Mouse (Mus musculus): ENCODE measurements around the gene Slc36a2. TPM values are rescaled to one million over a fixed set of nuclear protein-coding genes. Genes with fewer than 3 reads are reported as not detected.
"Not testable (repeated sequence)": the region's sequence is repeated elsewhere in the genome, so short reads cannot be mapped to it uniquely, and the experiment has no call there.

Gene Slc36a2
- polyA plus RNA-seq, 1 experiment, result not detected

GRCm38 (mm10) chr11:55120279-55120678, 64.6 kb downstream of the Slc36a2 start:
- no peak overlapping the region for H3K9ac ChIP-seq (ENCODE audit: low read depth, poor library complexity, severe bottlenecking)
- no peak for TF ChIP-seq CTCF (IDR thresholded peaks at IDR 0.05; ENCODE audit: low read depth, low read length)
- no peak for TF ChIP-seq POLR2A (IDR thresholded peaks at IDR 0.05; ENCODE audit: insufficient read depth, low read length)
- no peak for TF ChIP-seq EP300 (IDR thresholded peaks at IDR 0.05; ENCODE audit: insufficient read depth, low read depth, low read length)
- H3K36me3 ChIP-seq (ENCODE audit: control insufficient read depth, insufficient read depth, low read length, poor library complexity, severe bottlenecking), result no peaks in the 10 kb centered on the region
- no peak overlapping the region for H3K27ac ChIP-seq (ENCODE audit: insufficient read depth, low read length)
- no peaks in the 10 kb centered on the region for H3K27me3 ChIP-seq (ENCODE audit: control insufficient read depth, insufficient read depth, low read length, poor library complexity, severe bottlenecking)
- H3K4me1 ChIP-seq (ENCODE audit: control insufficient read depth, insufficient read depth, low read length), result no peaks in the 10 kb centered on the region
- H3K9me3 ChIP-seq (replicated peaks; ENCODE audit: control insufficient read depth, insufficient read depth, low read length, poor library complexity, severe bottlenecking), result 0 out of 2 replicates have a peak, but pooled peaks cover 3% of the 10 kb centered on the region
- no peak overlapping the region for H3K4me3 ChIP-seq (ENCODE audit: low read depth, low read length)

DNA sequence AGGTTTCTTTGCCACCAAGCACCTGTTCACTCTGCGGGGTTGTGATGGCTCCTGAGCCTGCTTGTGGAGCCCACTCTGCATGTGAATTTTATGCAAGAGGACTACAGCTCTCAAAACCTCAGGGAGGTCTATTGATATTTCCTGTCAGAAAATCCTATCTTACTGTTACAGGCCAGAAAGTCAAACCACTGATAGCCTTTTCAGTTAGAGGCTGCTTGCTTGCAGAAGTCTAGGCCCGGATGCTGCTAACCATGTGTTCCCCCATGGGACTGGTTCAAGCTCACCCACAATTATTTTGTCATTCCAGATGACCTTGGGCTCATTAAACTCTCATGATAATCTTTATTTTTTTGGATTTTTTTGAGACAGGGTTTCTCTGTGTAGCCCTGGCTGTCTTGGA, 67.8 kb downstream of the Slc36a2 start:
- Histone ChIP-seq H3K9me3 (replicated peaks; ENCODE audit: control insufficient read depth, insufficient read depth, low read length, poor library complexity, severe bottlenecking) (0 out of 2 replicates have a peak, but pooled peaks cover 3% of the 10 kb centered on the region), H3K9ac (ENCODE audit: low read depth, poor library complexity, severe bottlenecking) (no peak overlapping the region), H3K27ac (ENCODE audit: insufficient read depth, low read length) (no peak overlapping the region), H3K36me3 (ENCODE audit: control insufficient read depth, insufficient read depth, low read length, poor library complexity, severe bottlenecking) (no peaks in the 10 kb centered on the region), H3K4me3 (ENCODE audit: low read depth, low read length) (no peak overlapping the region), H3K27me3 (ENCODE audit: control insufficient read depth, insufficient read depth, low read length, poor library complexity, severe bottlenecking) (no peaks in the 10 kb centered on the region), H3K4me1 (ENCODE audit: control insufficient read depth, insufficient read depth, low read length) (no peaks in the 10 kb centered on the region)
- TF ChIP-seq POLR2A (IDR thresholded peaks at IDR 0.05; ENCODE audit: insufficient read depth, low read length) (no peak), CTCF (IDR thresholded peaks at IDR 0.05; ENCODE audit: low read depth, low read length) (no peak), EP300 (IDR thresholded peaks at IDR 0.05; ENCODE audit: insufficient read depth, low read depth, low read length) (no peak)

DNA sequence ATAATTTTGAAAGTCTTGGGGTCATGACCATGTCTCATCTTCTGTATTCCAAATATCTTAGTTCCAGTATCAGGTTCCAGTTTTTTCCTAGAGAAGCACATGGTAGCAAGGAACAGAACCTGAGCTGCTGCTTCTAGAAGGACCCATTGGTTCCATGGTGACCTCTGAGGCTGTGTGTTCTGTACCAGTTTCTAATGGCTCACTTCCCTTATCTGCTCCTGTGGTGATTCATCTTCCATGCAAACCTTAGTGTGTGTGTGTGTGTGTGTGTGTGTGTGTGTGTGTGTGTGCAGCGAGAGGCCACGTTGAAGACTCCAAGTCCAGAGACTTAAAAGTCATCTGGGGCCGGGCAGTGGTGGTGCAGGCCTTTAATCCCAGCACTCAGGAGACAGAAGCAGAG, 68.9 kb downstream of the Slc36a2 start:
- Histone ChIP-seq H3K27ac (ENCODE audit: insufficient read depth, low read length) (no peak overlapping the region), H3K9me3 (replicated peaks; ENCODE audit: control insufficient read depth, insufficient read depth, low read length, poor library complexity, severe bottlenecking) (0 out of 2 replicates have a peak, but pooled peaks cover 3% of the 10 kb centered on the region), H3K4me1 (ENCODE audit: control insufficient read depth, insufficient read depth, low read length) (no peaks in the 10 kb centered on the region), H3K36me3 (ENCODE audit: control insufficient read depth, insufficient read depth, low read length, poor library complexity, severe bottlenecking) (no peaks in the 10 kb centered on the region), H3K27me3 (ENCODE audit: control insufficient read depth, insufficient read depth, low read length, poor library complexity, severe bottlenecking) (no peaks in the 10 kb centered on the region), H3K9ac (ENCODE audit: low read depth, poor library complexity, severe bottlenecking) (no peak overlapping the region), H3K4me3 (ENCODE audit: low read depth, low read length) (no peak overlapping the region)
- no peak for TF ChIP-seq POLR2A (IDR thresholded peaks at IDR 0.05; ENCODE audit: insufficient read depth, low read length)
- TF ChIP-seq CTCF (IDR thresholded peaks at IDR 0.05; ENCODE audit: low read depth, low read length), result no peak
- no peak for TF ChIP-seq EP300 (IDR thresholded peaks at IDR 0.05; ENCODE audit: insufficient read depth, low read depth, low read length)

- Histone ChIP-seq H3K36me3 (ENCODE audit: control insufficient read depth, insufficient read depth, low read length, poor library complexity, severe bottlenecking) (no peaks in the 10 kb centered on the region), H3K9ac (ENCODE audit: low read depth, poor library complexity, severe bottlenecking) (no peak overlapping the region), H3K9me3 (replicated peaks; ENCODE audit: control insufficient read depth, insufficient read depth, low read length, poor library complexity, severe bottlenecking) (no peaks in the 10 kb centered on the region), H3K27me3 (ENCODE audit: control insufficient read depth, insufficient read depth, low read length, poor library complexity, severe bottlenecking) (no peaks in the 10 kb centered on the region), H3K4me3 (ENCODE audit: low read depth, low read length) (peak overlapping the region; percentile 62), H3K27ac (ENCODE audit: insufficient read depth, low read length) (no peak overlapping the region), H3K4me1 (ENCODE audit: control insufficient read depth, insufficient read depth, low read length) (no peaks in the 10 kb centered on the region)
- TF ChIP-seq EP300 (IDR thresholded peaks at IDR 0.05; ENCODE audit: insufficient read depth, low read depth, low read length), result no peak
- no peak for TF ChIP-seq POLR2A (IDR thresholded peaks at IDR 0.05; ENCODE audit: insufficient read depth, low read length)
- no peak for TF ChIP-seq CTCF (IDR thresholded peaks at IDR 0.05; ENCODE audit: low read depth, low read length)
Observed at GRCm38 (mm10) chr11:55114291-55114690, 70.6 kb downstream of the Slc36a2 start.

GRCm38 (mm10) chr11:55113861-55114250, 71.0 kb downstream of the Slc36a2 start:
- H3K27me3 ChIP-seq (ENCODE audit: control insufficient read depth, insufficient read depth, low read length, poor library complexity, severe bottlenecking); H3K36me3 ChIP-seq (ENCODE audit: control insufficient read depth, insufficient read depth, low read length, poor library complexity, severe bottlenecking); H3K4me1 ChIP-seq (ENCODE audit: control insufficient read depth, insufficient read depth, low read length); H3K9ac ChIP-seq (ENCODE audit: low read depth, poor library complexity, severe bottlenecking); H3K9me3 ChIP-seq (replicated peaks; ENCODE audit: control insufficient read depth, insufficient read depth, low read length, poor library complexity, severe bottlenecking): not testable (repeated sequence)
- TF ChIP-seq EP300 (IDR thresholded peaks at IDR 0.05; ENCODE audit: insufficient read depth, low read depth, low read length), result 0 out of 2 replicates have a peak, but pooled peaks have one; percentile 42
- H3K27ac ChIP-seq (ENCODE audit: insufficient read depth, low read length), result peak overlapping the region; percentile 21
- peak overlapping the region; percentile 62 for H3K4me3 ChIP-seq (ENCODE audit: low read depth, low read length)

- Histone ChIP-seq H3K9ac (ENCODE audit: low read depth, poor library complexity, severe bottlenecking) (no peak overlapping the region), H3K9me3 (replicated peaks; ENCODE audit: control insufficient read depth, insufficient read depth, low read length, poor library complexity, severe bottlenecking) (no peaks in the 10 kb centered on the region), H3K36me3 (ENCODE audit: control insufficient read depth, insufficient read depth, low read length, poor library complexity, severe bottlenecking) (no peaks in the 10 kb centered on the region), H3K4me1 (ENCODE audit: control insufficient read depth, insufficient read depth, low read length) (no peaks in the 10 kb centered on the region), H3K27ac (ENCODE audit: insufficient read depth, low read length) (peak overlapping the region; percentile 21), H3K4me3 (ENCODE audit: low read depth, low read length) (peak overlapping the region; percentile 33), H3K27me3 (ENCODE audit: control insufficient read depth, insufficient read depth, low read length, poor library complexity, severe bottlenecking) (no peaks in the 10 kb centered on the region)
- TF ChIP-seq CTCF (IDR thresholded peaks at IDR 0.05; ENCODE audit: low read depth, low read length) (no peak), EP300 (IDR thresholded peaks at IDR 0.05; ENCODE audit: insufficient read depth, low read depth, low read length) (no peak), POLR2A (IDR thresholded peaks at IDR 0.05; ENCODE audit: insufficient read depth, low read length) (no peak)
Observed at GRCm38 (mm10) chr11:55113209-55113860, 71.5 kb downstream of the Slc36a2 start.

Data from ES-Bruce4 (cell line).